Mouse (Mus musculus): Measurements from ENCODE around the gene Dqx1.

- TF ChIP-seq CTCF (IDR thresholded peaks at IDR 0.05; ENCODE audit: low read depth) (no peak), EP300 (IDR thresholded peaks at IDR 0.05; ENCODE audit: low read depth) (no peak)
Observed at GRCm38 (mm10) chr6:83043561-83043960, 14.1 kb upstream of the Dqx1 start.

Data from liver, embryonic 14.5 days (tissue).